Mouse (Mus musculus): ENCODE measurements around the gene Rxrg. TPM values are rescaled to one million over a fixed set of nuclear protein-coding genes. Genes with fewer than 3 reads are reported as not detected.

Rxrg gene
- polyA plus RNA-seq, 1 experiment from 2014 or later = 13.9 TPM

GRCm38 (mm10) chr1:167649122-167649633 lies 51.0 kb downstream of the Rxrg start:
- ATAC-seq (ENCODE audit: insufficient number of reproducible peaks, insufficient read depth, low FRiP score, low TSS enrichment) = no peak
- Histone ChIP-seq H3K9me3 (no peaks in the 10 kb centered on the region), H3K4me2 (replicated peaks) (no peak overlapping the region), H3K27me3 (0 out of 2 replicates have a peak, but pooled peaks cover 4% of the 10 kb centered on the region), H3K36me3 (no peaks in the 10 kb centered on the region), H3K4me1 (peaks cover 10% of the 10 kb centered on the region; the same call in 1 of the 2 replicates), H3K4me3 (no peak overlapping the region), H3K9ac (no peak overlapping the region), H3K27ac (peak overlapping the region; percentile 30)
- WGBS = 56% methylated on average over 11 of the region's 11 CpGs

DNA sequence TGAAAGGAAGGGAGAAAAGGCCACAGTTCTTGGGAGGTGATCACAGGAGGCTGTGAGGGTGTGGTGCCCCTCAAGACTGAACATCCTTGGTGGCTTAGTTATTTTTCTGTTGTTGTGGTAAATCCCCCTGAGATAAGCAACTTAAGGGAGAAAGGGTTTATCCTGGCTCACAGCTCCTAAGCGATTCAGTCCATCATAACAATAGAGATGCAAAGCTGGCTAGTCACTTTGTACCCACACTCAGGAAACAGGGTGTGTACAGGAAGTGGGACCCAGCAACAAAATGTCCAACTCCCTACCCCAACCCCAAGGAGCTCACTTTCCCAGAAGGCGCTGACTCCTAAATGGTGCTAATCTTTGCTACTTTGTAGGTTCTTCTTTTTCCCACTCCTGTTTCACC lies 54.2 kb downstream of the Rxrg start:
- 77% methylated on average over 2 of the region's 2 CpGs for WGBS
- Histone ChIP-seq H3K27me3 (peaks cover 6% of the 10 kb centered on the region; the same call in 1 of the 2 replicates), H3K4me1 (peaks cover 10% of the 10 kb centered on the region; the same call in 1 of the 2 replicates), H3K9me3 (no peaks in the 10 kb centered on the region), H3K27ac (no peak overlapping the region), H3K36me3 (no peaks in the 10 kb centered on the region), H3K4me2 (replicated peaks) (no peak overlapping the region), H3K4me3 (no peak overlapping the region), H3K9ac (no peak overlapping the region)
- no peak for ATAC-seq (ENCODE audit: insufficient number of reproducible peaks, insufficient read depth, low FRiP score, low TSS enrichment)

- no peak overlapping the region for H3K9ac ChIP-seq
- ATAC-seq (ENCODE audit: insufficient number of reproducible peaks, insufficient read depth, low FRiP score, low TSS enrichment) = no peak
- H3K36me3 ChIP-seq = no peaks in the 10 kb centered on the region
- no peak overlapping the region for H3K27ac ChIP-seq
- no peaks in the 10 kb centered on the region for H3K9me3 ChIP-seq
- H3K27me3 ChIP-seq = peaks cover 35% of the 10 kb centered on the region
- H3K4me1 ChIP-seq = peaks cover 10% of the 10 kb centered on the region
- no peak overlapping the region for H3K4me2 ChIP-seq (replicated peaks)
- 90% methylated on average over 3 of the region's 3 CpGs for WGBS
- no peak overlapping the region for H3K4me3 ChIP-seq
Observed at GRCm38 (mm10) chr1:167659065-167659464, 60.9 kb downstream of the Rxrg start.

GRCm38 (mm10) chr1:167660521-167661101 lies 62.4 kb downstream of the Rxrg start:
- Histone ChIP-seq H3K36me3 (no peaks in the 10 kb centered on the region), H3K4me3 (peak overlapping the region; percentile 28), H3K4me2 (replicated peaks) (peak overlapping the region; percentile 56), H3K9ac (peak overlapping the region; percentile 20; the same call in 1 of the 2 replicates), H3K9me3 (no peaks in the 10 kb centered on the region), H3K27ac (no peak overlapping the region), H3K27me3 (peaks cover 35% of the 10 kb centered on the region), H3K4me1 (peaks cover 10% of the 10 kb centered on the region)
- WGBS = under 1% methylated on average over 21 of the region's 21 CpGs
- ATAC-seq (ENCODE audit: insufficient number of reproducible peaks, insufficient read depth, low FRiP score, low TSS enrichment) = peak; percentile 58; the same call in 1 of the 2 replicates

DNA sequence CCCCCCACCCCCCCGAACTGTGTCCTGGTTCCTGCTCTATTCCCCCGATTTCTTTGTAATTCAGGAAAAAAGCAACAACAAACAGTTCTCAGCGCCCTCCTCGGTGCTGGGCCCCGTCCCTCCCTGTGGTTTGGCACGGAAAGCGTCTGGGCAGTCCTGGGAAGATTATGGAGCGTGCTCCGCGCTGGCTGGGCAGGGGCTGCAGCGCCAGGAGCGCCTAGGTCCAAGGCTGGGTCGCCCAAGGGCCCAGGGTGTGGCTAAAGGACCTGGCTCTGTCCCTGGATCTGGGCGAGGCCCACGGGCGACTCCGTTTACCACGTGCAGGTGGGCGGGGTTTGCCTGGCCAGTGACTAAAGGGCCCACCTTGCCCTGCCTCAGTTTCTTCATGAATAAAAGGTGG lies 62.9 kb downstream of the Rxrg start:
- ATAC-seq (ENCODE audit: insufficient number of reproducible peaks, insufficient read depth, low FRiP score, low TSS enrichment) = peak; percentile 79
- 1% methylated on average over 19 of the region's 19 CpGs for WGBS
- Histone ChIP-seq H3K27me3 (peaks cover 35% of the 10 kb centered on the region), H3K4me1 (peaks cover 10% of the 10 kb centered on the region), H3K4me3 (peak overlapping the region; percentile 28), H3K27ac (no peak overlapping the region), H3K9me3 (no peaks in the 10 kb centered on the region), H3K36me3 (no peaks in the 10 kb centered on the region), H3K9ac (peak overlapping the region; percentile 20; the same call in 1 of the 2 replicates), H3K4me2 (replicated peaks) (peak overlapping the region; percentile 56)

DNA sequence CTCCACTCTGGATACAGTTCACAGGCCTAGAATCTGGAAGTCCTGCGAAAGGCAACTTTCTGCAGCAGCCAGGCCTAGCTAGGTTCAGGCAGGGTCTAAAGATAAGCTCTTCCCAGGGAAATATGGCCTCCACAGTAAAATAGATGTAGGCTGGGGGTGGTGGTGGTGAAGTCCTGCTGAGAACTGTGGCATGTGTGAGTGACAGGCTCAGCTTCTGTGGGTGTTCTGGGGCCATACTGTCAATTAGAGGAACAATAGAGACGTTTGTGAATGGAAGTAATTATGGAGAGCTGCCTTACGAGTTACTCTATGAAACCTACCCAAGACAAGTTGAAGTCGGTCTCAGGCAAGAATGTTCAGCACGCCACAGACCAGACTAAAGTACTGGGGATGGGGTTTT lies 65.0 kb downstream of the Rxrg start:
- peaks cover 30% of the 10 kb centered on the region for H3K27me3 ChIP-seq
- no peaks in the 10 kb centered on the region for H3K9me3 ChIP-seq
- 28% methylated on average over 5 of the region's 5 CpGs for WGBS
- H3K27ac ChIP-seq = no peak overlapping the region
- no peaks in the 10 kb centered on the region for H3K36me3 ChIP-seq
- H3K9ac ChIP-seq = no peak overlapping the region
- peaks cover 10% of the 10 kb centered on the region for H3K4me1 ChIP-seq
- no peak overlapping the region for H3K4me3 ChIP-seq
- no peak for ATAC-seq (ENCODE audit: insufficient number of reproducible peaks, insufficient read depth, low FRiP score, low TSS enrichment)
- H3K4me2 ChIP-seq (replicated peaks) = no peak overlapping the region

GRCm38 (mm10) chr1:167669796-167670195 lies 71.6 kb downstream of the Rxrg start:
- Histone ChIP-seq H3K27ac (no peak overlapping the region), H3K4me3 (no peak overlapping the region), H3K36me3 (no peaks in the 10 kb centered on the region), H3K9me3 (no peaks in the 10 kb centered on the region), H3K4me2 (replicated peaks) (no peak overlapping the region), H3K27me3 (peaks cover 38% of the 10 kb centered on the region), H3K9ac (no peak overlapping the region), H3K4me1 (peaks cover 6% of the 10 kb centered on the region; the same call in 1 of the 2 replicates)
- WGBS = 27% methylated on average over 6 of the region's 6 CpGs
- ATAC-seq (ENCODE audit: insufficient number of reproducible peaks, insufficient read depth, low FRiP score, low TSS enrichment) = no peak

GRCm38 (mm10) chr1:167672433-167672987 lies 74.3 kb downstream of the Rxrg start:
- Histone ChIP-seq H3K4me3 (no peak overlapping the region), H3K36me3 (no peaks in the 10 kb centered on the region), H3K9ac (no peak overlapping the region), H3K27ac (no peak overlapping the region), H3K27me3 (peaks cover 38% of the 10 kb centered on the region), H3K4me2 (replicated peaks) (no peak overlapping the region), H3K9me3 (no peaks in the 10 kb centered on the region), H3K4me1 (peaks cover 6% of the 10 kb centered on the region; the same call in 1 of the 2 replicates)
- no peak for ATAC-seq (ENCODE audit: insufficient number of reproducible peaks, insufficient read depth, low FRiP score, low TSS enrichment)
- WGBS = 19% methylated on average over 17 of the region's 17 CpGs

GRCm38 (mm10) chr1:167679061-167679460 lies 80.9 kb downstream of the Rxrg start:
- 91% methylated on average over 6 of the region's 6 CpGs for WGBS

GRCm38 (mm10) chr1:167688001-167688346 lies 89.8 kb downstream of the Rxrg start:
- H3K27ac ChIP-seq = no peak overlapping the region
- H3K4me2 ChIP-seq (replicated peaks) = peak overlapping the region; percentile 84
- H3K27me3 ChIP-seq = peaks cover 65% of the 10 kb centered on the region
- H3K4me3 ChIP-seq = peak overlapping the region; percentile 48
- H3K9me3 ChIP-seq = no peaks in the 10 kb centered on the region
- H3K9ac ChIP-seq = peak overlapping the region; percentile 59
- H3K36me3 ChIP-seq = no peaks in the 10 kb centered on the region
- under 1% methylated on average over 8 of the region's 8 CpGs for WGBS
- H3K4me1 ChIP-seq = peaks cover 15% of the 10 kb centered on the region
- no peak for ATAC-seq (ENCODE audit: insufficient number of reproducible peaks, insufficient read depth, low FRiP score, low TSS enrichment)

More at GRCm38 (mm10) chr1:167679061-167679460, 80.9 kb downstream of the Rxrg start:
- Histone ChIP-seq H3K9ac (no peak overlapping the region), H3K9me3 (peaks cover 4% of the 10 kb centered on the region; the same call in 1 of the 2 replicates), H3K4me3 (no peak overlapping the region), H3K4me1 (no peaks in the 10 kb centered on the region), H3K27ac (no peak overlapping the region), H3K4me2 (replicated peaks) (no peak overlapping the region), H3K27me3 (peaks cover 2% of the 10 kb centered on the region), H3K36me3 (no peaks in the 10 kb centered on the region)
- no peak for ATAC-seq (ENCODE audit: insufficient number of reproducible peaks, insufficient read depth, low FRiP score, low TSS enrichment)

DNA sequence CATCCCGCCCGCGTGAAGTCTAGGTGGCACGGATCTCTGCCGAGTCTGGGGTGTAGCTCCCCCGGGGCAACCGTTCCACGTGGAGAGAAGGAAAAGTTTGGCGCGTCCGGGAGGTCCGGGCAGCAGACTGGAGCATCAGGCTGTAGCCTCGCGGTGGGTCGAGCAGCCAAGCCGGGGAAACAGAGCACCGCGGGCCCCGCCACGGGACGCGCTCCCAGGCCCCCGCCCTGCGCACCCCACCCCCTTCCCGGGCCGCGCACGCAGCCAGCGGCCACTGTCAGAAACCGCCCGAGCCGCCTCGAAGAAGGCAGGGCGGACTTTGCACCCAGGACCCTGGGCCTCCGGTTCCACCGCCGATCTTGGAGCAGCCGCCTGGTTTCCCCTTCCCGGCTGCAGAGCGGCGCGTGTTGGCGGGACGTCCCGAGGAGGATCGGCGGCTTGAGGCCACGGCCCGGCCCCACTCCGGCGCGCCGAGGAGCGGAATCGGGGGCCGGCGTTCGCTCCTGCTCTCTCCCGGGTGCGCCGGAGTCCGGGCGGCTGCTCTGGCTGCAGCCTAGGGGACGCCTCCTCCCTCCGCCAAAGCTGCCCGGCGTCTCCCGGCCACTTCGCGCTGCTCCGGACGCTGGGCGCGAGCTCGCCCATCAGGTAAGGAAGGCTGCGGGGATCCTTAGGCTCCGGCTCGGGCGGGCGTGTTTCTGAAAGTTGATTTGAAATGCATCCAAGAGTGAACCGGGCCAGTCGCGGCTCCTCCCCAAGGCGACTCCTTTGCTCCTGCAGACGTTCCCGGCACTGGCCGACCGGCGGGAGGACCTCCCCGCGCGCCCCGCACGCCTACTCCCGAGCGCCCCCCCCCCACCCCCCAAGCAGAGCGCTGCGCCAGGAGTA lies 90.4 kb downstream of the Rxrg start:
- under 1% methylated on average over 98 of the region's 98 CpGs for WGBS
- Histone ChIP-seq H3K36me3 (no peaks in the 10 kb centered on the region), H3K27me3 (peaks cover 67% of the 10 kb centered on the region), H3K9me3 (no peaks in the 10 kb centered on the region), H3K4me3 (peak overlapping the region; percentile 48), H3K4me1 (peaks cover 15% of the 10 kb centered on the region), H3K4me2 (replicated peaks) (peak overlapping the region; percentile 84), H3K27ac (no peak overlapping the region), H3K9ac (peak overlapping the region; percentile 59)
- ATAC-seq (ENCODE audit: insufficient number of reproducible peaks, insufficient read depth, low FRiP score, low TSS enrichment) = peak; percentile 55; the same call in 1 of the 2 replicates

- 0% methylated on average over 3 of the region's 3 CpGs for WGBS
- no peak within 1 kb of the TSS for H3K27ac ChIP-seq
- no peaks in the 10 kb centered on the region for H3K9me3 ChIP-seq
- peaks cover 71% of the 10 kb centered on the region for H3K27me3 ChIP-seq
- no peak for ATAC-seq (ENCODE audit: insufficient number of reproducible peaks, insufficient read depth, low FRiP score, low TSS enrichment)
- peak within 1 kb of the TSS; percentile 59 for H3K9ac ChIP-seq
- H3K4me3 ChIP-seq = peak within 1 kb of the TSS; percentile 48
- H3K36me3 ChIP-seq = no peaks in the 10 kb centered on the region
- peak within 1 kb of the TSS; percentile 84 for H3K4me2 ChIP-seq (replicated peaks)
- H3K4me1 ChIP-seq = peaks cover 15% of the 10 kb centered on the region
Observed at GRCm38 (mm10) chr1:167689232-167689261, 90.9 kb downstream of the Rxrg start, which contains the start of gene Lmx1a. Gene Lmx1a (plus strand): TSS chr1:167689237.

Measured in embryonic facial prominence, embryonic 12.5 days (tissue).